Mouse (Mus musculus): Measurements from ENCODE around the gene Xpa.

Gene Xpa

GRCm38 (mm10) chr4:46144323-46144722 lies 51.8 kb downstream of the Xpa start:
- peak; percentile 48 for DNase-seq (ENCODE audit: low read depth)

GRCm38 (mm10) chr4:46138287-46139222 lies 57.6 kb downstream of the Xpa start, which contains the start of the genes Ncbp1 and Tstd2:
Ncbp1 (plus strand) TSS chr4:46138613.
Tstd2 (minus strand) TSS chr4:46138694.
- DNase-seq (ENCODE audit: low read depth) = peak; percentile 91

- DNase-seq (ENCODE audit: low read depth) = peak; percentile 67
Observed at GRCm38 (mm10) chr4:46137629-46138286, 58.4 kb downstream of the Xpa start.

GRCm38 (mm10) chr4:46131791-46132190 lies 64.3 kb downstream of the Xpa start:
- no peak for DNase-seq (ENCODE audit: low read depth)

GRCm38 (mm10) chr4:46130221-46130620 lies 65.9 kb downstream of the Xpa start:
- DNase-seq (ENCODE audit: low read depth) = peak; percentile 62

- no peak for DNase-seq (ENCODE audit: low read depth)
Observed at GRCm38 (mm10) chr4:46129311-46130004, 66.7 kb downstream of the Xpa start.

- DNase-seq (ENCODE audit: low read depth) = peak; percentile 78
Observed at GRCm38 (mm10) chr4:46126541-46126940, 69.6 kb downstream of the Xpa start.

- DNase-seq (ENCODE audit: low read depth) = no peak
Observed at GRCm38 (mm10) chr4:46123358-46123757, 72.8 kb downstream of the Xpa start.

GRCm38 (mm10) chr4:46120767-46121166 lies 75.3 kb downstream of the Xpa start:
- no peak for DNase-seq (ENCODE audit: low read depth)

- no peak for DNase-seq (ENCODE audit: low read depth)
Observed at GRCm38 (mm10) chr4:46119514-46120094, 76.5 kb downstream of the Xpa start.

- no peak for DNase-seq (ENCODE audit: low read depth)
Observed at GRCm38 (mm10) chr4:46117536-46117935, 78.6 kb downstream of the Xpa start.

GRCm38 (mm10) chr4:46116544-46117175 lies 79.5 kb downstream of the Xpa start:
- DNase-seq (ENCODE audit: low read depth) = no peak

GRCm38 (mm10) chr4:46115308-46115707 lies 80.8 kb downstream of the Xpa start:
- DNase-seq (ENCODE audit: low read depth) = no peak

- DNase-seq (ENCODE audit: low read depth) = no peak
Observed at GRCm38 (mm10) chr4:46111361-46111760, 84.8 kb downstream of the Xpa start.

- no peak for DNase-seq (ENCODE audit: low read depth)
Observed at GRCm38 (mm10) chr4:46110084-46110483, 86.0 kb downstream of the Xpa start.
